Mouse (Mus musculus) urinary bladder, postnatal 4 days (tissue): ENCODE measurements around the gene Cyp4f39.
"Not testable (repeated sequence)": the region's sequence is repeated elsewhere in the genome, so short reads cannot be mapped to it uniquely, and the experiment has no call there.

Source experiments
- DNase-seq, 2 experiments: peaks; one replicate each; pipeline ENCODE4 v3.0.0; 2021 to 2022; ENCODE audit warnings: low spot score in 2 of 2

Gene Cyp4f39

DNA sequence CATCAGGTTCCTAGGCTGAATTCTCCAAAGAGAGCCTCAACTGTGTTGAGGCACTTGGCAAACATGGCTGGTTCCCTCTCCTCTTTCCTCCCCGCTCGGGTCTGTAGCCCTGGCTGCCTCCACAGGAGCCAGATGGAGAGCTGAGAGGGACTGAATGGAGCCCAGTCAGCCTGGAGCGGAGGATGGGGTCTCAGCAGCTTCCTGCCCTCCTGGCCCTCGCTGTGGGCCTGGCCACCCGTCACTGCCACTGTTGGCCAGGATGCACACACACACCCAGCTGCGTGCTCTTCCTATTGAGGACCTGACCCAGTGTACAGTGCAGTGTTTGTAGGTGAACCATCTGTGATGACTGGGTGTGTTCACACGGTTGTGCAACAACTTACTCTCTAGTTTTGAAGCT is 19.7 kb downstream of the Cyp4f39 start:
- DNase-seq = no peak

- DNase-seq = no peak
Measured at GRCm38 (mm10) chr17:32474954-32475560, 22.5 kb downstream of the Cyp4f39 start.

DNA sequence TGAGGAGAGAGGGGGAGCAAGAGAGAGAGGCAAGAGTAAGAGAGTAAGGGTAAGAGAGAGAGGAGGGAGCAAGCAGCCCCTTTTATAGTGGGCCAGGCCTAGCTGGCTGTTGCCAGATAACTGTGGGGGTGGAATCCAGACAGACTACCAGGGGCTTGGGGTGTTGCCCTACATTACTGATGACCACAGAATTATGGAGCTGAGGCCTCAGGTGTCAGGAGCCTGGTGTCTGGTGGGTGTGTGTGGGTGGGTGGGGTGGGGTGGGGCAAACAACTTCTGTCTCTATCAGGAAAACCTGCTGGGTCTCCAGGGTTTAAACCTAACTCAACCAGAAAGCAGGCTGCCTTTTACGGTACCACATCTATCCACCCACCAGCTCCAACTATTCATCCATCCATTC is 24.7 kb downstream of the Cyp4f39 start:
- no peak for DNase-seq

GRCm38 (mm10) chr17:32478727-32479126 is 26.2 kb downstream of the Cyp4f39 start:
- no peak for DNase-seq

DNA sequence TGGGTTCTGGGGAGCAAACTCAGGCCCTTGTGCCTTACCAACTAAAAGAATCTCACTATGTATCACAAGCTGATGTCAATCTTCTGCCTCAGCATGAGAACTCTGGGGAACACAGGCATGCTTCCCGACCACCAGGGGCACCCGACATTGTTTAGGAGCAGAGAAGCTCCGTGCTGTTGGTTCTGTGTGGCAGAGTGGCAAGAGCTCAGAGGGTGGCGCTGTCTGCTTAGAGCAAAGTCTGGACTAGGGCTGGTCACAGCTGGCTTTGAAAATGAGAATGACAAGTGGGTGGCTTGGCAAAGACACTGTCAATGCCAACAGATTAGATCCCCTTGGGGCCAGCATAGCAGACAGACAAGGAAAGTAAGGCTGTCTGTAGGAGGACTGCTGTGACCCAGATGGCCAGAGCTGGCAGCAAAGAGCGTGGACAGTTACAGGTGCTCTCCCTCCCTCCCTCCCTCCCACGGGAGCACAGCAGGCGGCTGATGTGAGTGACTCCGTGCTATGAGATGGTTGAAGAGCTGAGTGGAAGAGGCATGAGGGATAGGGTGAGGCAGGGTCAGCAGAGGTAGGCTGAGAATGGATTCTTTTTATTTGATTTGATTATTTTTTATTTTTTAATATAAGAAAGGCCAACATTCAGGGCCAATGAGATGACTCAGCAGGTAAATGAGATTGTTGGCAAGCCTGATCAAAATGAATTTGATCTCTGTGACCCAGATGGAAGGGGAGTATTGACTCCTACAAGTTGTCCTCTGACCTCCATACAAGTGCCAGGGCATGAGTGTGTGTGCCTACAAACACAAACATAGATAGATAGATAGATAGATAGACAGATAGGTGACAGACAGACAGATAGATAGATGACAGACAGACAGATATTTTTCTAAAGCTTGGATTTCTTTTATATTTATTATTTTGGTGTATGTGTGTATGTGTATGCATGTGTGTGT is 27.3 kb downstream of the Cyp4f39 start:
- DNase-seq = no peak

DNA sequence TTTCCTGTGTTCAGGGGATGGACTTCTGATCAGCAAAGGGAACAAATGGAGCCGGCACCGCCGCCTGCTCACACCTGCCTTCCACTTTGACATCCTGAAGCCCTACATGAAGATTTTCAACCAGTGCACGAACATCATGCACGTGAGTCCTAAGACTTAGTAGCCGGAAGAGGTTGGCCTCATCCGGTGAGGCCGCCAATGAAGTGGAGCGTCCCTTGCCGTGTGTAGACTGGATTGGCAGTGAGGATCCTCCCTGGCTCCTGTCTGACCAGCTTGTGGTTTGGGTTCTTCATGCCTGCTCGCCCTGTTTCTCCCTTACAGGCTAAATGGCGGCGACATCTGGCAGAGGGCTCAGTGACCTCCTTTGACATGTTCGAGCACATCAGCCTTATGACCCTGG is 29.2 kb downstream of the Cyp4f39 start:
- DNase-seq = no peak

GRCm38 (mm10) chr17:32483200-32483599 is 30.7 kb downstream of the Cyp4f39 start:
- DNase-seq = peak; percentile 72 to 83

- DNase-seq = no peak
Measured at GRCm38 (mm10) chr17:32492349-32492980, 39.9 kb downstream of the Cyp4f39 start.

GRCm38 (mm10) chr17:32494601-32495000 is 42.1 kb downstream of the Cyp4f39 start:
- DNase-seq = peak; percentile 44 to 66

- not testable (repeated sequence) for DNase-seq
Measured at GRCm38 (mm10) chr17:32500511-32500910, 48.0 kb downstream of the Cyp4f39 start.

GRCm38 (mm10) chr17:32501051-32501450 is 48.5 kb downstream of the Cyp4f39 start:
- DNase-seq = no peak

DNA sequence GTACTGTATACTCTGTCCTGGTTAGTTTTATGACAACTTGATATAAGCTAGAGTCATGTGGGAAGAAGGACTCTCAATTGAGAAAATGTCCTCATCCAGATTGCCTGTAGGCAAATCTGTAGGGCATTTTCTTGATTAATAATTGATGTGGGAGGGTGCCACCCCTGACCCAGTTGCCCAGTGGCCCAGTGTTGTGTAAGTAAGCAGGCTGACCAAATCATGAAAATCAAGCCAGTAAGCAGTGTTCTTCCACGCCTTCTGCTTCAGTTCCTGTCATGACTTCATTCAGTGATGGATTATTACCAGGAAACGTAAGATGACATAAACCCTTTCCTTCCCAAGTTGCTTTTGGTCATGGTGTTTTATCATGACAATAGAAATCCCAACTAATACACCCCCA is 50.6 kb downstream of the Cyp4f39 start:
- no peak for DNase-seq

DNA sequence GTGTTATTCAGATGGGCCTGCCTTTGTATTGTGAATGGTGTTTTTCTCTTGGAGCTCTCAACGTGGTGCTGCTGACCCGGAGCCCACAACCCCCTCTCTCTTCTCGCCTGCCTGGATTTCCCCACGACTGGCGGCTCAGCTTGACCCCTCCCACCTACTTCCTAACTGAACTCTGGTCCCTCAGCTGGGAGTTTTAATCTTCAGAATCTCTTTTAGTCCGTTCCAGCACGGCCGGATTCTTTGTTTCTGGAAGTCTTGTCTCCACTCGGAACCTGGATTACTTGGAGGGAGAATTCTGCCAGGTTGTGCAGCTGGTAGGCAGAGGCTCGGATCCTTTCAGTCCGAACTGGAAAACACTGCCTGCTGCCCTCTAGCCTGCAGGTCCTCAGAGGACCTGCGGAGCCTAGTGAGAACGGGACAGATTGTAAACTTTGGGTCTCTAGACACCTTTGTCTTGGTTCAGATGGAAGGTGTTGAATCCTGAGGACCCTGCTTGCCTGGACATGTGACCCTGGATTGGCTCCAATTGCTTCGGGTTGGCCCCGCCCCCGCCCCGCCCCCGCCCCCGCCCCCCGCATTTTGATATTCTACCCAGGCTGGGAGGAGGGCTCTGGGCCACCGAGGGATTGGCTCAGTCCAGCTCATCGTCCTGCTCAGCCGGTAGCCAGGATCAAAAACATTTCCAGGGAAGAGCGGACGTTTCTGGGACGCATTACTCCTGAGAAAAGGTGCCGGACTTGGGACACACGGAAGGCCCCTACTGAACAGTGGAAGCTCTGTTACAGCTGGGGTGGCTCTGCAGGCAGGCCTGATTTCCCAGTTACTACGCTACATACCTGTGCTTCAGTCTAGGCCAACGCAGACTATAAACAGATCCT is 53.6 kb downstream of the Cyp4f39 start, which contains the start of gene Cyp4f17:
TSS of gene Cyp4f17 (plus strand) at position 200 of the 878 bp plus-strand sequence.
- DNase-seq = peak in 1 of 2 experiments; percentile 27

GRCm38 (mm10) chr17:32506729-32507245 is 54.3 kb downstream of the Cyp4f39 start:
- DNase-seq = peak in 1 of 2 experiments; percentile 21

- DNase-seq = no peak
Measured at GRCm38 (mm10) chr17:32516126-32516525, 63.6 kb downstream of the Cyp4f39 start.

DNA sequence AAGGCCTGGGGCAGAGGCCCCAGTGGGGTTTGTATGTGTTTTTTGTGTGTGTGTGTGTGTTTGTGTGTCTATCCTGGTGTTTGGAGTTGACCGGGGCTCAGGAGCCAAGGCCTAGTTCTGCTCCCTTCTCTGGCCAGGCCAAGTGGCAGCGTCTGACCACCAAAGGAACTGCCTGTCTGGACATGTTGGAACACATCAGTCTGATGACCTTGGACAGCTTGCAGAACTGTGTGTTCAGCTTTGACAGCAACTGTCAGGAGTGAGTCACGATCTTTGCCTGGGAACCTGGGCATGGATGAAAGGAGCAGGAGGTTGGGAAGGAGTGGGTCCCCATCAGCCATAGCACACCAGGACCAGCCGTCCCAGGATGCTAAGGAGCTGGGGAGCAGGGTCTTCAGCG is 69.5 kb downstream of the Cyp4f39 start:
- DNase-seq = no peak

DNA sequence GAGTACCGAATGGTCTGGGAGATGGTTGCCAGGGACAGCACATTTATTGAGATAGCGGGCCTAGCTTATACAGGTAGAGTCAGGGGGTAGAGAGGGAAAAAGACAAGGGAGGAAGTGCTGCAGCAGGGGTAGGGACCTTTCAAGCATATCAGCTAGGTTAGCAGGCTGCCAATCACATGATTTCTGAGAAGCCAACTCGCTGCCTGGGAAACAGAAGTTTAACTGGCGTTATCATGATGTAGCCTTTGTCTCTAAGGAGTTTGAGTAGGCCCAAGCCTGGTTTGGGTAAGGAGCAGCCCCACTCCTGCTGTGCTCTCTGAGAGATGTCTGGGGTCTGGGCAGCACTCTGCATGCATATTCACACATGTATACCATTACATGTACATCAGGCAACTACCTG is 69.9 kb downstream of the Cyp4f39 start:
- DNase-seq = no peak

DNA sequence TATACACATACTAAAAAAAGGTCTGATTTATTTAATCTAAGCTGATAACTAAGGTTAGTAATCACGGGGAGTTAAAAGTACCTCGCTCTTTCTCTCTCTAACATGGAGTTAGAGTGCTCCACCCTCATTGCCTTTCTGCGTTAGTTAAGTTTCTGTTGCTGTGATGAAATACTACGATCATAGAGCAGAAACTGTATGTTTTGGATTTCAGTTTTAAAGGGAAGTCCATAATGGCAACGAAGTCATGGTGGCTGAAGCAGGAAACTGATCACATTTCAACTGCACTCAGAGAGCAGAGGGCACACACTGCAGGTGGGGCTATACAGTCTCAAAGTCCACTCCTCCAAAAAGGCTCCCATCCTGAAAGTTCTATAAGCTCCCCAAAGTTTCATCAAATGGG is 70.3 kb downstream of the Cyp4f39 start:
- no peak for DNase-seq

- DNase-seq = no peak
Measured at GRCm38 (mm10) chr17:32523895-32524294, 71.4 kb downstream of the Cyp4f39 start.

DNA sequence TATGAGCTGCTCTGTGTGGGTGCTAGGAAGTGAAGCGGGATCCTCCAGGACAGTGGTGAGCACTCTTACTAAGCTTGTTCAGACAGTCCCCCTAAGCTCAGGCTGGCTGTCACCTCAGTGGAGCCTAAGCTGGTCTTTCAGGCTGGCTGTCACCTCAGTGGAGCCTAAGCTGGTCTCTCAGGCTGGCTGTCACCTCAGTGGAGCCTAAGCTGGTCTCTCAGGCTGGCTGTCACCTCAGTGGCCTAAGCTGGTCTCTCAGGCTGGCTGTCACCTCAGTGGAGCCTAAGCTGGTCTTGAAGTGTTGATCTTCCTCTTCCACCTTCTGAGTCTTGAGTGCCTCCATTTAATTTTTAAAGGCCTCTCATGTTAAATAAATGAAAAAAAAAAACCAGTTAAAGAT is 73.8 kb downstream of the Cyp4f39 start:
- not testable (repeated sequence) for DNase-seq

DNA sequence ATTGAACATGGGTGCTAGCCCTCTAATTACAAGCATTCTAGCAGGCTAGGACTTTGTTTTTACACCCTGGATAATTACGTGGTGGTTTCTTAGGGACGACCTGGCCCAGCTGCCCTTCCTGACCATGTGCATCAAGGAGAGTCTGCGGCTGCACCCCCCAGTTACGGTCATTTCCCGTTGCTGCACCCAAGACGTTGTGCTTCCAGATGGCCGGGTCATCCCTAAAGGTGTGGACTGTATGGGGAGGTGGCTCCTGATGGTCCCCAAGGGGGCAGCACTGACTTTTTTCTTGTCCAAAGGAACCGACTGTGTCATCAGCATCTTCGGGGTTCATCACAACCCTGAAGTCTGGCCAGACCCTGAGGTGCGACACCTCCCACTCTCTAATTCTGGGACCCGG is 75.2 kb downstream of the Cyp4f39 start:
- DNase-seq = no peak
